Mouse (Mus musculus) common myeloid progenitor, adult 5-6 weeks (primary cell): Measurements from ENCODE around the gene Tomm20. TPM values are rescaled to one million over a fixed set of nuclear protein-coding genes. Genes with fewer than 3 reads are reported as not detected.

ENCODE experiments used
- ATAC-seq: replicated peaks from 2 replicates; pipeline ENCODE4 v1.8.0; 2016; ENCODE audit warnings: low read depth, mild to moderate bottlenecking, moderate TSS enrichment, inconsistent platforms; ENCODE audit not compliant: poor library complexity, severe bottlenecking
- total RNA-seq: library from RNA; stranded (forward); fragments of 200-1000, 187-1606 nt; gene quantifications from 2 replicates; pipeline ENCODE4 v1.2.3, GENCODE M21; 2017

The Tomm20 gene
- total RNA-seq, 1 experiment from 2014 or later, result 160 TPM

DNA sequence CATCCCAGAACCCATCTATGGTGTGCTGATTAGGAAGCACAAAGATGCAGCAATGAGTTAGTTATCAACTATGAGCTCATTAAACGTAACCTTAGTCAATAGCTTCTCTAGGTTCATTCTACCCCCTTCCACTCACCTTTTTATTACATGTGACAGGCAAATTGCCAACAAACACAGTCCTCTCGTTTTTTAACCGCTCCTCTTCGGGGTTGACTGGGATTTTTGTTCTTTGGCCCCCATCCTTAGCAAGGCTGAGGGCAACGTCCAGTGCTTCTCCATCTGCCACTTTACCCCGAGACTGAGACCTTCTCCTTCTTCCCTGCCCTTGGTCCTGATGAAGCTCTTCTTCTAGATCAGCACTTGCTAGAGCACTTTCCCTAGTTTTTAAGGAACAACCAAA lies 19.6 kb upstream of the Tomm20 start:
- no peak for ATAC-seq

DNA sequence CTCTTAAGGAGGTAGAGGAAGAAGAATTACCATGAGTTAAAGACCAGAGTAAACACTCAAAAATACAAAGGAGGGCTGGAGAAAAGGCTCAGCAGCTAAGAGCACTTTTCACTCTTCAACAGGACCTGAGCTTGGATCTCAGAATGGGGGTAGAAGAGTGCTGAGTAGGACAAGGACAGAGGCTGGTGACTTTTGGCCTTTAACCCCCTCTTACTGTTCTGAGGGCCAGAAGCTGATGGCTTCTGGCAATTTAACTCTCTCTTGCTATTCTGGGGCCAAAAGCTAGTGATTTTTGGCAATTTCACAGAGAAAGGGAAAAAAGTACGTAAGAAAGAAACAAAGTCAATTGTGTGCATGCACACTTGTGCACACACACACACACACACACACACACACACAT lies 17.2 kb upstream of the Tomm20 start:
- ATAC-seq, result no peak

DNA sequence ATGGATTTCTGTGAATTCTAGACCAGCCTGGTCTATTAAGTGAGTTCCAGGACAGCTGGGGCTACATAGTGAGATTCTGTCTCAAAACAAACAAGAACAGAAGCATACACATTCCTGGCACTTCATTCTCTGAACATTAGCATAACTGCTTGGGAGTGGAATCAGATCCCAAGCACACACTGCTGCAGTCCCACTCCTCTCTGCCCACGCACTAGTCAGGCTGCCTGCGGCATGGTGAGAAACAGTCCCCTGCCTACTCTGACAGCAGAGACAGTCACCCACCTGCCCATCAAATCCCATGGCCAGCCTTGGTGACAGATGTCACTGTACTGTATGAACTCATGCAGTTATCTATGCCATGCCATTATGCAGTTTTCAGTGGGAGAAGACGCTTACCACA lies 15.9 kb upstream of the Tomm20 start:
- no peak for ATAC-seq

DNA sequence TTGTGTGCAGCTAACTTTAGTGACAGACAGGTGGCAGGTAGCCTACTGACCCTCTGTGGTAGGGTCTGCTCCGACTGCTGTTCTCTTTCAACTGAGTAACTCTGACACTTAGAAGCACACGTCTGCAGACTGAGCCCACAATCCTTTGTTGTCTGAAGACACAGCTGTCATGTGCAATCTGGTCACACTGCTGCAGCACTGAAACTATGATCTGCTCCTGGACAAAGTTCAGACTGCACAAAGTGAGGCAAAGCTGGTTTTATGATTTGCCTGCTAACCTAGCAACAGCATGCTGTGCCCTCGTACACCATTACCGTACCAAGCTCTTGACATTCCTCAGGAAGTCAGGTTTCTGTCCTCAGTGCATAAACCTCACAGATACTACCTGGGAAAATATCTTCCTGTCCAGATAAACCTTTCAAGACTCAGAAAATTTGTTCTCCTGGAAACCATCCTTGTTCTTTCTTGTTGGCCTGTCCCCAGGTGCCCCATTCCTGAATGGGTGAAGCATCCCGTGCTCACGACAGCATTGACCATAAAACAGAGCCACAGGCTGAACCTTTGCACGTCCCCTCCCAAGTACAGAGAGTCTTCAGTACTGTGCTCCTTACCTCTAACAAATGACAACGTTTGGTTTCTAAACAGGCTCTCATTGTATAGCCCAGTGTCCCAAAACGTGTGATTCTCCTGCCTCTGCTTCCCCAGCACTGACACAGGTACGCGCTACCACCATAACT lies 6.4 kb upstream of the Tomm20 start:
- no peak for ATAC-seq

DNA sequence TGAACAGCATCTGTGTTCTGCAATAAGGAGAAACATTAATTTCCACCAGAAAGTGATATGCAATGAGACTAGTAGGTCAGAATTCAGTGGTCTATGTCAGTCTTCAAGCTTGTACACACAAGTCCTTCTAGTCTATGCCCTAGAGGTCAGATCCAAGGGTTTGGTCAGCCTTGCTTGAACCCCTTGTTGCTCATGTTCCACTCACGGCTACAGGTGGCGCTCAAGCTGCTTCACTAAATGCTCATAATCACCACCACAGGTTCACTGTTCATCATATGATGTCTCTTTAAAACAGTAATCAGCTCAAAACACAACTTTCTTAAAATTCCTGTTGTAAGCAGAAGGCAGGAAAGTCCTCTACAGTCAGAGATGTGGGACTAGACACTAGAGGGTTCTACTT lies 3.9 kb upstream of the Tomm20 start:
- no peak for ATAC-seq

DNA sequence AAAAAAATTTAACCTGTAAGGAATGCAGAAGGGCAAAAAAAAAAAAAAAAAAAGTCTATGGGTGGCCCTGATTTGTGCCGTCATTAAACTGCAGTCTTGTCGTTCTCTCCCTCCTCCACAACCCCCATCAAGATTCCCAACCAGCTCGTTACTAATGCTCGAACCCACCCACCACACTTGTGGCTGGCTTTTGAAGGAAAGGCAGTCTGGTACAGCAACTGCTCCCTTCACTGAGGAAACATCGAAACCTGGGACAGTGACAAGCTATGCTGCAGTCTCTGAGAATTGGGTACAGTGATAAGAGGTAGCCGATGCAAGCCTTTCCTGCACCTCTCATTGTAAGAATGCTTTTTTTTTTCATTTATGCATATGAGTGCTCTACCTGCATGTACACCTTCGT lies 800 bp upstream of the Tomm20 start:
- no peak for ATAC-seq

DNA sequence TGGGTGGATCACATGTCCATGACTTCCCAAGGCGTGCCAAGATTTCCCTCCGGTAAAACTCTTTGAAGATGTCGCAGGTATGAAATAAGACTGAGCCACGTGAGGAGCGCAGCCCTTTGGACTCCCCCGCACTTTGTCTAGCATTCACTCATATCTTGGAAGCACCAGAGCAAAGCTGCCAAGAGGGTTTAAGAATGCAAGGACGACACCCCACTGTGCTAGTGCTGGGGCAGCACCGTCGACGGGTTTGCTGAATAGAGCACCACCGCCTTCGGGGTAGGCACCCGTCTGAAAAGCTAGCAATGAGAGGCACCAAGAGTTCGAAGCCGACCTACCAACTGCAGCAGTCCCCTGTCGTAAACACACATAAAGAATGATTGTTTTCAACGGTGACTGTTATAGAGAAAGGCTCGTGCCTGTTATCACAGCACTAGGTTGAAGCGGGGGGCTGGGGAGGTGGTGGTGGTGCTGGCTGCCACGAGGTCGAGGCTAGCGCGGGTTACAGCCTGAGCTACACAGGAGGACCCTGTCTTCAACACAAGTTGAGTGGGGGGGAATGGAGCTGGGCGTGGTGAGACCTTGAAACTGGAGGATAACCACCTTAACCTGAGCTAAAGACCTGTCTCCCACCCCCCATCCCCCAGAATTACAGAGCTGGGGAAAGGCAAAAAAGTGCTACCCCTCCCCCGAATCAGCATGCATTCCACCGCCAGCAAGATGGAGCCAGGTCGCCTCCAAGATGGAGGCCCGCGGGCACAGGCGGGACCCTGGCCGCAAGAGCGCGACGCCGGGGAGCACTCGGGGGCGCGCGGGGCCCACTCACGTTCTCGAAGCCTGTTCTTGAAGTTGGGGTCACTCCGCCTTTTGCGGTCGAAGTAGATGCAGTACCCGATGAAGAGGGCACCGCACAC lies 608 bp downstream of the Tomm20 start:
- peak; percentile 39; the same call in 1 of the 2 replicates for ATAC-seq

DNA sequence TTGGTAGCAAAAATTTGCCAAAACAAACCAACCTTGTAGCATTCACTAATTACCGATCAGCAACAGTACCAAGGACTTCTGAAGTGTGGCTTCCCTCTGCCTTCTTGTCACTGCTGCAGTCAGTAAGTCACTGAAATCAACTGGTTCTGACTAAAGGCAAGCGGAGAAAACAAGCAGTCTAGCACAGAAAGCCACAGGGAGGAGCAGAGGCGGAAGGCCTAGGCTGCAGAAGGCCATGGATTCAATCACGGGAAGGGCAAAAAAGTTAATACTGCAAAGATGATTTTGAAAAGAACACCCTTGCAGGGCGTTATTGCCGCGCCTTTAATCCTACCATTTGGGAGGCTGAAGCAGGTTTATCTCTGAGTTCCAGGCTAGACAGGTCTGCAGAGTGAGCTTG lies 2.1 kb downstream of the Tomm20 start:
- no peak for ATAC-seq

DNA sequence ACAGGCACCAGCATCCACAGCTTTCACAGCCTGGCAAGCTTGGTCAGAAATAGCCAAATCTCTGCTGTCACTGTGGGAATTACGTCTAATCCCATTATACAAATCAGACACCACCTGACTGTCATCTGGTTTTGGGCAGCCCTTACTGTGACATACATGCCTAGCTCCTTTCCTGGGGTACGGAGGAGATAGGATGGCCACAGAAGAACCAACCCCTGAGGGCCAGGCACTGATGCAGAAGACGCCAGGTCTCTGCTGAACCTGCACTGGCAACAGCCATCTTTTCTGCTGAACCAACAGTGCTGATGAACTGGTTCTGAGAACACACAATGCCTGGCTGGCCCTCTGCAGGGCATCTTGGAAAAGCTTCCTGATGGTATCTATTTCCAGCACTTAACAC lies 8.3 kb downstream of the Tomm20 start:
- ATAC-seq, result no peak

DNA sequence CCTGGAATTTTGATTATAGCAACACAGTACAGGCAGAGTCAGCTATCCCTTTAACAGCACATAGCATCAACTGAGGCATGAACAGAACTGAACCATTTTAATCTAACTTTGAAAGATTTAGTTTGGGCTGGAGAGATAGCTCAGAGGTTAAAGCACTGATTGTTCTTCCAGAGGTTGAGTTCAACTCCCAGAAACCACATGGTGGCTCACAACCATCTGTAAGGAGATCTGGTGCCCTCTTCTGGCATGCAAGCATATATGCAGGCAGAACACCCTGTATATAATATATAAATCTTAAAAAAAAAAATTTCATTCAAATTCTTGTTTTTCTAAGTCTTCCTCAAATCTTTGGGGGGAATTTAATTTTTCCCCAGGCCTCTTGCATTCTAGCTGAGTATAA lies 9.7 kb downstream of the Tomm20 start:
- no peak for ATAC-seq

DNA sequence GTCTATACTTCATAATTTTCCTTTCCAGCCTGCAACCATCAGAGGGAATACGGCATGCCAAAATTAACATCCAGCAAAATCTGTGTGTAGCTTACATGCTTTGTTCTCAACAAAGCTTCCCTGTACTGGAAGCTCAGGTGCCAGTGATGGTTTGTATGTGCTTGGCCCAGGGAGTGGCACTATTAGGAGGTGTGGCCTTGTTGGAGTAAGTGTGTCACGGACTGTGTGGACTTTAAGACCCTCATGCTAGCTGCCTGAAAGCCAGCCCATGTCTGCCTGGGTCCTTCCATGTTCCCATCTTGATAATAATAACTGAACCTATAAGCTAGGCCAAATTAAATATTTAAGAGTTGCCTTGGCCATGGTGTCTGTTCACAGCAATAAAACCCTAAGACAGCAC lies 10.3 kb downstream of the Tomm20 start:
- no peak for ATAC-seq

DNA sequence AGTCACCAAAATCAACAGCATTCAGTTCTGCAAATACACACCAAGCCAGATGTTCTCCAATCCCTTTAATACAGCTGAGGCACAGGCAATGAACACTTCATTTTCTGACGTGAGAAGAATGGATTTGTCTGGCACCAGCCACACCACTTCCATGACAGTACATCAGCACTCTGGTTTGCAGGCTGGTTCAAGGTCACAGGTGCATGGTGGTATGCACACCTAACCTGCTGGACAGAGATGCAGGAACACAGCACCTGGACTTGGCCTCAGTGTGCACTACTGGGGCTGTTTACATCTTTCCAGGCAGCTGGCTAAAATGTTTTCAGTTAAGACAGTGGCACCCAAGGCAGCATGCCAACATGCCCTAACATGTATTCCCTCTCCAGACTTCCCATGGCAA lies 13.0 kb downstream of the Tomm20 start:
- no peak for ATAC-seq

DNA sequence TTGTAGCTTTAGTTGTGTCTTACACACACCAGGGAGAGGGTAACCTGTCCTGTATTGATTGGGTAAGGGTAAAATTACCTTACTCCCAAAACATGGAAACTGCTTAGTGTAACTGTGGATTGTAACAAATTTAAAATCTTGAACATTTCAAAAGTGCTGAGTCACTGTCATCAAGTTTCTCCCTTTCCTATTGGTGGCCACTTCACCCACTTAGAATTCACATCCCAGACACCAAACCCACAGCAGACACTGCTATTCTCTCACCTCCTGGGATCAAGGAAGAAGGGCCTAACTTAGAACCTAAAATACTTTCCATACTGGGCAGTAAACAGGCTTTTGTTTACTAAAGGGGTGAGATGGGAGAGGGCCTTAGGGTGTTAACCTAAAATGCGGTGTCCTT lies 13.4 kb downstream of the Tomm20 start:
- ATAC-seq, result no peak

DNA sequence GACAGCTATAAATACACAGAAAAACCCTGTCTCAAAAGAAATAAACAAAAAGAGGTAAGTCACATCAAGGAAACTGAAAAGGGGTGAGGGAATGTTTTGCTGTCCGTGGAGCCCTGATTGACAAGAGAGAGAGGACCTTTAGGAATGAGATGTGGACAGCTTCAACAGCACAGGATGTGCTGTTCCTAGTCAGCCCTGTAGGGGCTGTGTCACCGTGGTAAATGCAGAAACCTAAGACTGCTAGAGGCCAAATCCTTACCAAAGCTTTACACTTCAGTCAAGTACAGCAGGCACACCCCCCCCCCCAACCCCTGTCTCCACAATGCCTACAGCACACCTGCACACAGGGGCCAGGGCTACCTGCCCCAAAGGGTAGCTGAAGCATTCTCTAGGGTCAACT lies 13.9 kb downstream of the Tomm20 start:
- ATAC-seq, result peak; percentile 42

DNA sequence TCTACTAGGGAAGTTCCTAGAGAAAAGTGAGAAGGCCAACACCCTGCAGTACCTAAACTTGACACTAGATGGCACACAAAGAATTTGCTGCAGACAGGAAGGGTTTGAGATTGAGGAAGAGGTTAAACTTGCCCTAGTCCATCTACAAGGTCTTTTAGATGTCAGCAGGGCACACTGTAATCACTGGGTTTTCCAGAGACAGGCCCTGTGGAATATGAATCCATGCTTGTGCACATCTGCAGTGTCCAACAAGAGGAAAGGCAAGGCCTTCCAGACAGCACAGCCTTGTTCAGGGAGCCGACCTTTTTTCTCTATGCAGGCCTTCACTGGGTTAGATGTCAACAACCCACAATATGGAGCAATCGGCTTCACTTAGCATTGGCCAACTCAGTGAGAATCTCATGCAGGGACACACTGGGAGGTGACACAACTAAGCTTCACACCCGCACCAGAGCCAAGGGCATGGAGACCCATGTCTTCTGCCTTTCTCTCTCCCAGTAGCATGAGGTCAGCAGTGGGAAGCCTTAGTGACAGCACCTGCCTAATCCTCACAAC lies 16.0 kb downstream of the Tomm20 start:
- ATAC-seq, result peak; percentile 82

DNA sequence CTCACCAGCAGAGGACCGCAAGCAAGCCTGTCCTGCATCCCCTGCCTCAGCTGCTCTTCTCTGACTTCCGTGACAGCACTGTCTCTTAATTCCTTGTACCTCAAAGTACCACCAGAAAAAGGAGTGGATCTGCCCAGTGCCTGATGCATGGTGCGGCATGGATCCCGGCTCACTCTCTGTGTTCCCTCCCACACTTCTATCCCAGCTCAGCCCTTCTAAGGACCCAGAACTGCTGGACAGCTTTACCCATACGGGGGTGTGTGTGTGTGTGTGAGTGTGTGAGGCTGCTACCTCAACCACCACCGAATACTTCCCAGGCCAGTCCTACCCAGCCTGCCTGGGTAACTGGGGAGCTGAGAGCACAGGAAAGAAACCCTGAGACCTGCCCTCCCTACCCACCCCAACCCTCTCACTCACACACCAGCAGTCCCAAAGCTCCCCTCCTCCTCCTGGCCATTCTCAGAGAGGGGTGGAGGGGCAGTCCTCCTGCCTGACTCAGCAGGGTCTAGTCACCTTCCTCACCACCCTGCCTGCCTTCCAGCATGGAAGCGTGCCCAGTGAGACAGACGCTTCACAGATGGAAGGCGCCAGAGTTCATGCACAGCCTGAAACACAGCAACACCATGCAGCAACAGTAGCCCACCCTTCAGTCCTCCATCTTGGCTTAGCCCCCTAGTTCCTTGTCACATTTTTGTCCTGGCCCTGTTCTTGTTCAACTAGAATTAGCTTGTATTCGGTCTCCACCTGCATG lies 16.7 kb downstream of the Tomm20 start:
- no peak for ATAC-seq

DNA sequence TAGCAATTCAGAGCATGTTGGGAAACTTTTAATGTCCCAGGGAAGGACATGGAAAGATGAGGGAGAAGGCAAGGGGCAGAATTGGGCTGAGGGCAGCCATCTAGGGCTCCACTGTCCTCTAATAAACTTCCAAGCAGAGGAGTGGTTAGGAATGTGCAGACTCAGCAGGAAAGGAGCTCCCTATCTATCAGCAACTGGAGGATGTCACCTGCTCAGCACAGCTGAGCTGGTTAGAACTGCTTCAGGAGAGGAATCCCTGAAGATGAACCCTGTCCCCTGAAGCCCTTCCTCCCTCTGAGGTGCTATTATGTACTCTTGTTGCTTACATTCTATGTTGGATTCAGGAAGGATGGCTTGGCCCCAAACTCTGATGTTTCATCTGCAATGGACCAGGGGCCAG lies 17.6 kb downstream of the Tomm20 start:
- ATAC-seq, result no peak

DNA sequence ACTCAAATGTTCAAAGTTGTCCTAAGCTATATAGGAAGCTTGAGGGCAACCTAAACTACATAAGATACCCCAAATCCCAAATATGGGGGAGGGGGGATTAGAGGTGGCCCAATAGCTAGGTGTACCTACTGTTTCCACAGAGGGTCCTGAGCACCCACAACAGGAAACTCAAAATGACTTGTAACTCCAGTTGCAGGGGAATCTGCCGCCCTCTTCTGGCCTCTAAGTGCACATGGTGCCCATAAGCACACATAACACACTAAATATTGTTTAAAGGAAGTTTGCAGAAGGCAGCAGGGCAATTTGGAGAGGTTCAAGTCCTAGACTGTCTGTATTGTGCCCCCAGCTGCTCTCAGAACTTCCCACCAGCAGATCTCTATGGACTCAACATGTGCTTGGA lies 18.6 kb downstream of the Tomm20 start:
- peak; percentile 33; the same call in 1 of the 2 replicates for ATAC-seq

DNA sequence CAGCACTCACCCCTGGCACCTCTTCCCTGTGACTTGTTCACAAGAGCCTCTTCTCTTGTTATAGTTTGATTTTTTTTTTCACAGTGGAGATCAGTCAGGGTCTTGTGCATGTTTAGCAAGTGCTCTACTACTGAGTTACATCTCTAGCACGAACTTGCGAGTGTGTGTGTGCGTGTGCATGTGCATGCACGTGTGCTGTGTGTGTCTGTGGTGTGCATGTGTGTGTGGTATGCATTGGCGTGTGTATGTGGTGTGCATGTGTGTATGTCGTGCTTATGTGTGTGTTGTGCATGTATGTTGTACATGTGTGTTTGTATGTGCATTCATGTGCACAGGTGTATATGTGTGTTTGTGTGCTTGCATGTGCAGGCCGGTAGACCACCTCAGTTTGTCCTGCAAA lies 22.7 kb downstream of the Tomm20 start:
- ATAC-seq, result no peak

DNA sequence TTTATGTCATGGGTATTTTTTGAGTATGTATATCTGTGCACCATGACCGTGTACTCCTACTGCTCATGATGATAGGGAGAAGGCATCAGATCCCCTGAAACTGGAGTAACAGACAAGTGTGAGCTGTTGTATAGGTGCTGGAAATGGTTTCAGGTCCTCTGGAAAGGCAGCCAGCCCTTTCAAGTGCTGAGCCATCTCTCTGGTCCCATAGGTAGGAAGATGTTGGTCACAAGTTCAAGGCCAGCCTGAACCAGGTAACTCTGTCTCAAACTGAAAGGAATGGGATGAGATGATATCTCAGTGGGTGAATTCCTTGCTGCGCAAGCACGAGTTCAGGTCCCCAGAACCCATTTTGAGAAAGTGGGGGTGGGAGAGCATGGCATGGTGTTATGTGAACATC lies 24.2 kb downstream of the Tomm20 start:
- ATAC-seq, result no peak
